Mouse (Mus musculus): ENCODE results near the gene Slc41a1. TPM values are rescaled to one million over a fixed set of nuclear protein-coding genes. Genes with fewer than 3 reads are reported as not detected.

Slc41a1 gene
- polyA plus RNA-seq, 1 experiment from 2014 or later: 16.0 TPM

Other genes with a start within 250 kb of the Slc41a1 start
- gene Avpr1b, start 228.3 kb upstream of the Slc41a1 start, polyA plus RNA-seq (2015; fragmentation: Nextera tagmentation; extraction: Ambion mirVana): not detected in 2 replicates
- 11.4 and 14.1 TPM in 2 replicates for gene Ctse, start 189.2 kb upstream of the Slc41a1 start, polyA plus RNA-seq (2015; fragmentation: Nextera tagmentation; extraction: Ambion mirVana)
- gene Rab7b, start 138.8 kb upstream of the Slc41a1 start, polyA plus RNA-seq (2015; fragmentation: Nextera tagmentation; extraction: Ambion mirVana): 2.1 TPM in 2 replicates
- 0.16 and 0.33 TPM in 2 replicates for gene Slc26a9, start 83.5 kb upstream of the Slc41a1 start, polyA plus RNA-seq (2015; fragmentation: Nextera tagmentation; extraction: Ambion mirVana)
- 4.2 and 5.0 TPM in 2 replicates for gene Pm20d1, start 30.1 kb upstream of the Slc41a1 start, polyA plus RNA-seq (2015; fragmentation: Nextera tagmentation; extraction: Ambion mirVana)
- 20.1 and 21.6 TPM in 2 replicates for gene Rab29, start 39.7 kb downstream of the Slc41a1 start, polyA plus RNA-seq (2015; fragmentation: Nextera tagmentation; extraction: Ambion mirVana)
- gene Nucks1, start 83.0 kb downstream of the Slc41a1 start, polyA plus RNA-seq (2015; fragmentation: Nextera tagmentation; extraction: Ambion mirVana): 77.9 and 83.0 TPM in 2 replicates
- gene Slc45a3, start 135.5 kb downstream of the Slc41a1 start, polyA plus RNA-seq (2015; fragmentation: Nextera tagmentation; extraction: Ambion mirVana): 8.6 and 9.7 TPM in 2 replicates
- gene Elk4, start 180.1 kb downstream of the Slc41a1 start, polyA plus RNA-seq (2015; fragmentation: Nextera tagmentation; extraction: Ambion mirVana): 19.0 and 23.2 TPM in 2 replicates
- 17.5 and 18.5 TPM in 2 replicates for gene Mfsd4a, start 240.6 kb downstream of the Slc41a1 start, polyA plus RNA-seq (2015; fragmentation: Nextera tagmentation; extraction: Ambion mirVana)

All from kidney, embryonic 16.5 days (tissue).